Mouse (Mus musculus) limb, embryonic 10.5 days (tissue): ENCODE measurements around the gene Wtip. TPM values are rescaled to one million over a fixed set of nuclear protein-coding genes. Genes with fewer than 3 reads are reported as not detected.
"Not testable (repeated sequence)": the region's sequence is repeated elsewhere in the genome, so short reads cannot be mapped to it uniquely, and the experiment has no call there.

ENCODE experiments used
- DNase-seq: peaks from one replicate; pipeline ENCODE4 v3.0.0-alpha.2; 2017; ENCODE audit warnings: low spot score
- H3K27ac ChIP-seq: fragments of 300-500 bp; sonication (generic); 2 replicates; pipeline ENCODE4 v1.5.1; 2016; ENCODE audit warnings: mild to moderate bottlenecking
- H3K27me3 ChIP-seq: fragments of 300-500 bp; sonication (generic); 2 replicates; pipeline ENCODE4 v1.6.1; 2016; ENCODE audit warnings: low read depth, mild to moderate bottlenecking; ENCODE audit not compliant: poor library complexity, severe bottlenecking
- H3K36me3 ChIP-seq: fragments of 300-500 bp; sonication (generic); 2 replicates; pipeline ENCODE4 v1.6.1; 2016; ENCODE audit warnings: mild to moderate bottlenecking, moderate library complexity
- H3K4me1 ChIP-seq: fragments of 300-500 bp; sonication (generic); 2 replicates; pipeline ENCODE4 v1.6.1; 2016
- H3K4me3 ChIP-seq: fragments of 300-500 bp; sonication (generic); 2 replicates; pipeline ENCODE4 v1.5.1; 2016; ENCODE audit warnings: mild to moderate bottlenecking, moderate library complexity
- H3K9me3 ChIP-seq: fragments of 300-500 bp; sonication (generic); replicated peaks from 2 replicates; pipeline ENCODE4 v1.6.1; 2016; ENCODE audit warnings: mild to moderate bottlenecking
- WGBS: fragments of 180-500 bp; shearing (Covaris S2); methylation state at CpG from one replicate; pipeline ENCODE4 v1.1.7; 2016; 5-methylcytosine and 5-hydroxymethylcytosine counted together
- polyA plus RNA-seq: library from polyadenylated mRNA; unstranded; fragments of >200 nt; fragmentation: Nextera tagmentation; extraction: Ambion mirVana; gene quantifications from 2 replicates; pipeline ENCODE4 v1.2.1, GENCODE M21; 2016

The Wtip gene
- polyA plus RNA-seq, 1 experiment from 2014 or later, result 6.3 TPM

GRCm38 (mm10) chr7:34094911-34095481 lies 38.1 kb downstream of the Wtip start, which contains the start of gene Scgb1b30:
Scgb1b30 (plus strand) TSS chr7:34095431.
- Histone ChIP-seq H3K36me3 (no peaks in the 10 kb centered on the region), H3K4me1 (no peaks in the 10 kb centered on the region), H3K4me3 (no peak within 1 kb of the TSS), H3K27me3 (no peaks in the 10 kb centered on the region), H3K27ac (no peak within 1 kb of the TSS), H3K9me3 (no peaks in the 10 kb centered on the region; the same call in 1 of the 2 replicates)
- no peak for DNase-seq
- 85% methylated on average over 3 of the region's 3 CpGs for WGBS

- not testable (repeated sequence) for H3K4me3 ChIP-seq, H3K36me3 ChIP-seq, H3K9me3 ChIP-seq, H3K4me1 ChIP-seq, DNase-seq, H3K27ac ChIP-seq, H3K27me3 ChIP-seq
- 81% methylated on average over 5 of the region's 5 CpGs for WGBS
Observed at GRCm38 (mm10) chr7:34068132-34068531, 64.9 kb downstream of the Wtip start.

Other genes with a start within 250 kb of the Wtip start
- not detected in 2 replicates for gene Scgb2b26, start 188.2 kb downstream of the Wtip start, polyA plus RNA-seq
- not detected in 2 replicates for gene Scgb2b27, start 119.3 kb downstream of the Wtip start, polyA plus RNA-seq
- not detected in 2 replicates for gene Scgb1b27, start 111.8 kb downstream of the Wtip start, polyA plus RNA-seq
- not detected in 2 replicates for gene Scgb1b30, start 37.8 kb downstream of the Wtip start, polyA plus RNA-seq
- gene Uba2, start 36.3 kb upstream of the Wtip start, polyA plus RNA-seq, result 297 and 310 TPM in 2 replicates
- 75.4 and 88.1 TPM in 2 replicates for gene Pdcd2l, start 63.4 kb upstream of the Wtip start, polyA plus RNA-seq
- 291 and 361 TPM in 2 replicates for gene Gpi1, start 97.1 kb upstream of the Wtip start, polyA plus RNA-seq
- 0.38 TPM in 1 of 2 replicates, not detected in the other for gene Gm6096, start 117.8 kb upstream of the Wtip start, polyA plus RNA-seq
- 22.8 and 27.2 TPM in 2 replicates for gene 4931406P16Rik, start 180.3 kb upstream of the Wtip start, polyA plus RNA-seq